Mouse (Mus musculus) urinary bladder, postnatal 10 days (tissue): Measurements from ENCODE around the gene Ccn5.

ENCODE experiments used
- DNase-seq: peaks from one replicate; pipeline ENCODE4 v3.0.0; 2022; ENCODE audit warnings: low spot score

Ccn5 gene

GRCm38 (mm10) chr2:163820607-163821006 is at the start of gene Ccn5:
Gene Ccn5 (plus strand): TSS chr2:163820861.
- peak; percentile 38 for DNase-seq

GRCm38 (mm10) chr2:163776661-163777060 is 44.0 kb upstream of the Ccn5 start:
- no peak for DNase-seq

GRCm38 (mm10) chr2:163777061-163777460 is 43.6 kb upstream of the Ccn5 start:
- no peak for DNase-seq

DNA sequence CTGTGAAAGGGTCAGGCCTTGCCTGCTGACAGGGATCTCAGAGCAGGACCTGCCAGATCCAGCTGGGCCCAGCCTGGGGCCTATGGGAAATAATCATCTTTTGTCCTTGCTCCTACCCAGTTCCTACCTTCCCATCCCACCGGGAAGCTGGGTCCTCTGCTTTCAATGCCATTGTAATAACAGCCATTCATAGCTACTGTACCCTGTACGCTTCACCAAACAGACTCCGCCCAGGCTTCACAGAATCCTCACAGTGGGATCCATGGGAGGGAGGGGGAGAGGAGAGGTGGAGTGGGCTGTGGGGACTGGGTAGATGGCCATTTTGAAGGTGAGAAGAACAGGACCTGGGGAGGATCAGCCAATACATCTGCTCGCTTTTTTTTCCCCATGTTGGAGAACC is 41.8 kb upstream of the Ccn5 start:
- DNase-seq: no peak

DNA sequence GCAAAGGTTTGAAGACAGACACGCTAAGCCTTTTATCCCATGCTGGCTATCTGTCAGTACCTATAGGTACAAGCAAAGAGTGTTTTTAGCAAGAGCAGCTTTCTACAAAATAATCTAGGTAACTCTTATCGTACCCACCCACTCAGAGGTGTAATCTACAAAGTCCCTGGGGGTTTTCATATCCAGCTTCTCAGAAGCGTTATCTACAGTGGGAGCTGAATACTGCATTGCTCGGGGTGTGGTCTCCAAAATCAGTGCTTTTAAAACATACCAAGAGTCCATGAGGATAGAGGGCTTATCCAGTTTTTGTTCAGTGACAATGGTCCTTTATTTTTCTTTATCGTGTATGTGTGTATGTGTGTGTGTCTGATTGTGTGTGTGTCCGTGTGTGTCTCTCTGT is 37.3 kb upstream of the Ccn5 start:
- DNase-seq: no peak

- no peak for DNase-seq
These were observed 36.8 kb upstream of the Ccn5 start for GRCm38 (mm10) chr2:163783901-163784300.

- no peak for DNase-seq
These were observed 33.6 kb upstream of the Ccn5 start for GRCm38 (mm10) chr2:163787086-163787485.

DNA sequence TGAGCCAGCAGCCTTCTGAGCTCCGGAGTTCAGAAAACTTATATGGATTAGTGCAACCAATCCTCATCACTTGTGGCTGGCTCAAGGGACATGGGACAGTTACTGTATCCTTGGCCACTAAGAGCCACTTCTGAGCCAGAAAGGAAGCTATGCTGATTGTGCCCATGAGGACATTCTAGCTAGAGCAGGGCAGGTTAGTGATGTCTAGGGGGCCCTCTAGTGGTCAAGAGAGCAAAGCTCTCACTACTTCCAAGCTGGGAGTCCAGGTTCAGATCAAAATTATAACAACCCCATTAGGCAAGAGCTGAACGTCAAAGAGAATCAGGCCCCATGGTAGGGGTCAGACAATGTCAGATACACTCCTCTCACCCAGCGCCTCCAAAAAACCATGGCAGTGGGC is 33.0 kb upstream of the Ccn5 start:
- DNase-seq: no peak

- no peak for DNase-seq
These were observed 32.2 kb upstream of the Ccn5 start for GRCm38 (mm10) chr2:163788484-163788883.

- no peak for DNase-seq
These were observed 22.2 kb upstream of the Ccn5 start for GRCm38 (mm10) chr2:163798411-163798810.

DNA sequence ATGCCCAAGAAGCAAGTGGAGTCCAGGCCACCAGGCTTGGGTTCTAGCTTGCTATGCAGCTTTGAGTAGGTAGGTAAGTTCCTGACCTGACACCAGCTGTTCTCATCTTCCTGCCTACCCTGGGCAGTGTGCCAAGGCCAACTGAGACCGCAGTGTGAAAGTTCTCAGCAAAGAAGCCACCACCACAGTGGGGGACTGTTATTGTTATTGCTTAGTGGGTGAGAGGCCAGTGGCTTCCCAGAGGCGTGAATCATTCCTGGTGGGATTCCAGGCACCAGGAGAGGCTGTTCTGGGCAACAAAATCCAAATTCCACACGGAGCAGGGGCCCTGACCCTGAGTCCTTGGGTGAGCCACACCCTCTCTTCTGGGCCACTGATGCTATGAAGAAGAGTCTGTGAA is 19.8 kb upstream of the Ccn5 start:
- no peak for DNase-seq

DNA sequence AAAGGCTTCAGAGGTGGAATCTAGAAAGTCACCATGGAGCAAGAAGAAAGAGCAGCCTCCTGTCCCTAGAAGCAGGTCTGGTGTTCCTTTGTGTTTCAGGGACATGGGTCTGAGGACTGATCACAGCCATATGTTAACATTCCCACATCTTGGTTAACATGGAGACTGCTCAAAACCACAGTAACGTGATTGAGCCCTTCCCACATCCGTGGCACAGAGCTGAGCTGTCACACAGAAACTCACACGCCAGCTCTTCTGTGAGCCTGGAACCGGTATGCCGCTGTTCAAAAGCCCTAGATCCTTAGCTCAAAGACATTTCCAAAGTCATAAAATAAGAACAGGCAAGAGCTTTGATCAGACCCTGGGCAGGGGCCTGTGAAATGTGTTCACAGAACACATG is 19.3 kb upstream of the Ccn5 start:
- DNase-seq: no peak

GRCm38 (mm10) chr2:163803838-163804237 is 16.8 kb upstream of the Ccn5 start:
- DNase-seq: no peak

DNA sequence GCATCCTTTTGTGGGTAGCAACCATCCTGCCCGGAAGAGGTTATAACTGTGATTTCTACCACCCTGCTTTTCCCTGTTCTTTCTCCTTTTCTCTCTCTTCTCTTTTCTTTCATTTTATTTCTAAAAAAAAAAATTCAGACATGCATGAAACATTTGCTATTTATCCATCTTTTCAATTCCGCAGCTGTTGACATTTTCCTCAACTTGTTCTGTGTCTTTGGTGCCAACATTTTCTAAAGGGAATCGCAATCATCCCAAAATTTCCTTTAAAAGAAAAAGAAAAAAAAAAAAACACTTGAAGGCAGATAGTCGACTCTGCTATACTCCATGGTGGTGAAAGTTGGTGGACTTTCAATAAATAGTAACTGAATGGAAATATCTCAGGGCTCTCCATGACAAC is 11.5 kb upstream of the Ccn5 start:
- DNase-seq: no peak

GRCm38 (mm10) chr2:163809704-163810103 is 11.0 kb upstream of the Ccn5 start:
- DNase-seq: no peak

- no peak for DNase-seq
These were observed 7.6 kb upstream of the Ccn5 start for GRCm38 (mm10) chr2:163813077-163813476.

GRCm38 (mm10) chr2:163814739-163815465 is 5.8 kb upstream of the Ccn5 start:
- no peak for DNase-seq

DNA sequence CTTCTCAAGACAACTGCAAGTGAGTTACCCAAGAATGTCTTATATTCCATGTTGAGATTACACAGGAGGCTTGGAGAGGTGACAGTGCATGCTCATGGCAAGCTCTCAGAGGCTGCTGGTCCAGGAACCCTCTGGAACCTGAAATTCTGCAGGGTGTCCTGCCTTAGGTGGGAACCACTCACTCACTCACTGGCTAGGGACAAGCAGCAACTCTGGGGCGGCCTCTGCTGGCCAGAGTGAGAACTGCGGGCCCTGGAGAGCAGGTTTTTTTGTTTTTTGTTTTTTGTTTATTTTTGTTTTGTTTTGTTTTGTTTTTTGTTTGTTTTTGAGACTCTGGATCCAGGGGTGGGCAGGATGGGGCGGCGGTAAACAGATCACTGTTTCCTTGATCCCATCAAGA is 2.6 kb downstream of the Ccn5 start:
- DNase-seq: no peak

DNA sequence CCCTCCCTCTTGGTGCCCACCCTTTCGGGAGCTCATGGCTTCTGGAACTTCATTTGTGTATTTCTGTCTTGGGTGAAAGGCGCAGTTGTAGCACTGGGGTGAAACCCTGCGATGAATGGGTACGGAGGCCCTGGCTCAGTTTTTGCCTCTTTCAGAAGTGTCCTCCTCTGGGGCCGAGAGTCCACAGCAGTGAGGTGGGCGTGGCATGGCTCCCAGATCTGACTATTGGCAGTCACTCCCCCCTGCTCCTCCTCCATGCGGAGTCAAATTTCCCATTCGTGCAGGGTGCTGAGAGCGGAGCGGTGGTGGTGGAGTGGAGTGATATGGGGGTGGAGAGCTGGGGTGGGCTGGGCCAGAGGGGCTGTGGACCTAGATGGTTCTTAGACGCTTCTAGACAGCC is 3.1 kb downstream of the Ccn5 start:
- no peak for DNase-seq

- no peak for DNase-seq
These were observed 5.2 kb downstream of the Ccn5 start for GRCm38 (mm10) chr2:163825861-163826260.

- DNase-seq: no peak
These were observed 5.8 kb downstream of the Ccn5 start for GRCm38 (mm10) chr2:163826494-163826893.

- no peak for DNase-seq
These were observed 10.5 kb downstream of the Ccn5 start for GRCm38 (mm10) chr2:163831163-163831562.

GRCm38 (mm10) chr2:163838043-163838442 is 17.4 kb downstream of the Ccn5 start:
- DNase-seq: peak; percentile 42

- no peak for DNase-seq
These were observed 18.9 kb downstream of the Ccn5 start for GRCm38 (mm10) chr2:163839519-163839918.
